Mouse (Mus musculus) heart, embryonic 12.5 days (tissue): ENCODE results near the gene Clec16a. TPM values are rescaled to one million over a fixed set of nuclear protein-coding genes. Genes with fewer than 3 reads are reported as not detected.

Experiments
- ATAC-seq: fragments of 200-750 bp; cut with Nextera tagmentation; 2 replicates; pipeline ENCODE4 v1.8.0; 2017; ENCODE audit warnings: moderate TSS enrichment, moderate library complexity; ENCODE audit not compliant: insufficient number of reproducible peaks, low FRiP score
- H3K27ac ChIP-seq: fragments of 300-500 bp; sonication (generic); 2 replicates; pipeline ENCODE4 v1.5.1; 2016; ENCODE audit warnings: mild to moderate bottlenecking, moderate library complexity; ENCODE audit not compliant: poor library complexity, severe bottlenecking
- H3K27me3 ChIP-seq: fragments of 300-500 bp; sonication (generic); replicated peaks from 2 replicates; pipeline ENCODE4 v1.6.1; 2016; ENCODE audit warnings: mild to moderate bottlenecking, moderate library complexity
- H3K36me3 ChIP-seq: fragments of 300-500 bp; sonication (generic); 2 replicates; pipeline ENCODE4 v1.6.1; 2016; ENCODE audit warnings: mild to moderate bottlenecking, moderate library complexity
- H3K4me1 ChIP-seq: fragments of 300-500 bp; sonication (generic); replicated peaks from 2 replicates; pipeline ENCODE4 v1.6.1; 2016; ENCODE audit warnings: mild to moderate bottlenecking
- H3K4me2 ChIP-seq: fragments of 300-500 bp; sonication (generic); 2 replicates; pipeline ENCODE4 v1.6.1; 2016; ENCODE audit warnings: mild to moderate bottlenecking, moderate library complexity
- H3K4me3 ChIP-seq: fragments of 300-500 bp; sonication (generic); 2 replicates; pipeline ENCODE4 v1.5.1; 2016; ENCODE audit warnings: mild to moderate bottlenecking
- H3K9ac ChIP-seq: fragments of 300-500 bp; sonication (generic); 2 replicates; pipeline ENCODE4 v1.6.1; 2016; ENCODE audit warnings: mild to moderate bottlenecking, moderate library complexity
- H3K9me3 ChIP-seq: fragments of 300-500 bp; sonication (generic); replicated peaks from 2 replicates; pipeline ENCODE4 v1.6.1; 2016; ENCODE audit warnings: mild to moderate bottlenecking, moderate library complexity
- WGBS: fragments of 180-500 bp; shearing (Covaris S2); methylation state at CpG from one replicate; pipeline ENCODE4 v1.1.7; 2016; 5-methylcytosine and 5-hydroxymethylcytosine counted together
- polyA plus RNA-seq: library from polyadenylated mRNA; unstranded; fragments of >200 nt; fragmentation: Nextera tagmentation; extraction: Ambion mirVana; gene quantifications from 2 replicates; pipeline ENCODE4 v1.2.1, GENCODE M21; 2016

Gene Clec16a
- polyA plus RNA-seq, 1 experiment from 2014 or later, result 30.0 TPM

DNA sequence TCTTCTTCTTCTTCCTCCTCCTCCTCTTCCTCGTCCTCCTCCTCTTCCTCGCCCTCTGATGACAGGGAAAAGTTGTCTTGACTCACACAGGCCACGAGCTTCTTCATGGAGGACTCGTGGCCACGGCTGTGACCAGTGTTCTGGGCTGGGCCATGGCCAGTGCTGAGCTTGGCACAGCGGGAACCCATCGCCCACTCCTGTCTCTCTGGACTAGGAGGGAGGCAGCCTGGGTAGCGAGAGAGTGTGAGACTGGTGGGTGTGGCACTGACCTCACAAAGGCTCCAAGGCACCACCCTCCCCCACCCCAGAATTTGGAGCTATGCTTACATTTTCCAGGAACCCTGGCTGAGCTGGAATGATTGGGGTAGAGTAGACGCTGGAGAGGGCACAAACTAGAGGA lies 245.6 kb downstream of the Clec16a start, which contains the start of gene Prm3:
TSS of gene Prm3 (minus strand) at position 213 of the 400 bp plus-strand sequence.
- H3K4me3 ChIP-seq, result no peak within 1 kb of the TSS
- H3K4me2 ChIP-seq, result no peak within 1 kb of the TSS
- no peaks in the 10 kb centered on the region for H3K36me3 ChIP-seq
- H3K27ac ChIP-seq, result no peak within 1 kb of the TSS
- WGBS, result 72% methylated on average over 9 of the region's 9 CpGs
- H3K27me3 ChIP-seq, result peaks cover 51% of the 10 kb centered on the region
- H3K4me1 ChIP-seq, result peaks cover 17% of the 10 kb centered on the region
- H3K9me3 ChIP-seq, result no peaks in the 10 kb centered on the region
- ATAC-seq, result no peak
- H3K9ac ChIP-seq, result no peak within 1 kb of the TSS

Other genes with a start within 250 kb of the Clec16a start
- gene Emp2, start 231.4 kb upstream of the Clec16a start, polyA plus RNA-seq, result 24.2 and 25.4 TPM in 2 replicates
- gene Tekt5, start 149.8 kb upstream of the Clec16a start, polyA plus RNA-seq, result 0.21 and 0.24 TPM in 2 replicates
- 37.9 and 41.6 TPM in 2 replicates for gene Nubp1, start 133.4 kb upstream of the Clec16a start, polyA plus RNA-seq
- gene Tvp23a, start 98.0 kb upstream of the Clec16a start, polyA plus RNA-seq, result 6.5 and 6.7 TPM in 2 replicates
- gene Ciita, start 65.3 kb upstream of the Clec16a start, polyA plus RNA-seq, result 0.17 and 0.62 TPM in 2 replicates
- gene Dexi, start 2.3 kb upstream of the Clec16a start, polyA plus RNA-seq, result 19.4 and 20.8 TPM in 2 replicates
- 6.0 and 6.2 TPM in 2 replicates for gene Socs1, start 240.2 kb downstream of the Clec16a start, polyA plus RNA-seq
- not detected in 2 replicates for gene Tnp2, start 243.3 kb downstream of the Clec16a start, polyA plus RNA-seq
- gene Prm3, start 245.6 kb downstream of the Clec16a start, polyA plus RNA-seq, result not detected in 2 replicates